Mouse (Mus musculus): ENCODE data around the gene Rgl2. TPM values are rescaled to one million over a fixed set of nuclear protein-coding genes. Genes with fewer than 3 reads are reported as not detected.
"Not testable (repeated sequence)": the region's sequence is repeated elsewhere in the genome, so short reads cannot be mapped to it uniquely, and the experiment has no call there.

The Rgl2 gene
- polyA plus RNA-seq, 1 experiment from 2014 or later: 28.2 TPM

GRCm38 (mm10) chr17:33892429-33892828 lies 36.9 kb upstream of the Rgl2 start:
- Histone ChIP-seq H3K36me3 (ENCODE audit: control insufficient read depth, insufficient read depth, low read length) (no peaks in the 10 kb centered on the region), H3K4me2 (replicated peaks; ENCODE audit: low read depth, low read length) (no peak overlapping the region)

DNA sequence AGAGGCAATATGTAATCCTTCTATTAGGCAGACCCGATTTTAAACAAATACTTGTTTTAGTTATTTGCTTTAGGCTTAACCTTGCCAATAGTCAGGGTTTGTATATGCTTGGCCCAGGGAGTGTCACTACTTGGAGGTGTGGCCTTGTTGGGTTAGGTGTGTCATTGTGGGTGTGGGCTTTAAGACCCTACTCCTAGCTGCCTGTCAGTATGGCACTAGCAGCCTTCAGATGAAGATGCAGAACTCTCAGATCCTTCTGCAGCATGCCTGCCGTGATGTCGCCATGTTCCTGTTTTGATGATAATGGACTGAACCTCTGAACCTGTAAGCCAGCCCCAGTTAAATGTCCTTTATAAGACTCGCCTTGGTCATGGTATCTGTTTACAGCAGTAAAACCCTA lies 36.3 kb upstream of the Rgl2 start:
- H3K9ac ChIP-seq (ENCODE audit: low read depth, low read length); H3K4me2 ChIP-seq (replicated peaks; ENCODE audit: low read depth, low read length); H3K27ac ChIP-seq (ENCODE audit: low read depth, low read length); H3K36me3 ChIP-seq (ENCODE audit: control insufficient read depth, insufficient read depth, low read length); ATAC-seq (ENCODE audit: low FRiP score, low TSS enrichment); H3K27me3 ChIP-seq (ENCODE audit: control insufficient read depth, insufficient read depth, low read length); H3K4me3 ChIP-seq (ENCODE audit: low read length); H3K9me3 ChIP-seq (ENCODE audit: control insufficient read depth, low read length); H3K4me1 ChIP-seq (ENCODE audit: control insufficient read depth, insufficient read depth, low read length): not testable (repeated sequence)
- WGBS: 83% methylated on average over 4 of the region's 4 CpGs

More at GRCm38 (mm10) chr17:33892429-33892828, 36.9 kb upstream of the Rgl2 start:
- H3K4me3 ChIP-seq (ENCODE audit: low read length): no peak overlapping the region
- WGBS: 23% methylated on average over 7 of the region's 7 CpGs
- H3K4me1 ChIP-seq (ENCODE audit: control insufficient read depth, insufficient read depth, low read length): no peaks in the 10 kb centered on the region
- no peak for ATAC-seq (ENCODE audit: low FRiP score, low TSS enrichment)
- H3K9me3 ChIP-seq (ENCODE audit: control insufficient read depth, low read length): no peaks in the 10 kb centered on the region
- no peak overlapping the region for H3K9ac ChIP-seq (ENCODE audit: low read depth, low read length)
- H3K27me3 ChIP-seq (ENCODE audit: control insufficient read depth, insufficient read depth, low read length): no peaks in the 10 kb centered on the region
- H3K27ac ChIP-seq (ENCODE audit: low read depth, low read length): no peak overlapping the region

- Histone ChIP-seq H3K36me3 (ENCODE audit: control insufficient read depth, insufficient read depth, low read length) (no peaks in the 10 kb centered on the region), H3K27me3 (ENCODE audit: control insufficient read depth, insufficient read depth, low read length) (no peaks in the 10 kb centered on the region), H3K9ac (ENCODE audit: low read depth, low read length) (no peak overlapping the region), H3K4me1 (ENCODE audit: control insufficient read depth, insufficient read depth, low read length) (no peaks in the 10 kb centered on the region), H3K9me3 (ENCODE audit: control insufficient read depth, low read length) (no peaks in the 10 kb centered on the region), H3K4me2 (replicated peaks; ENCODE audit: low read depth, low read length) (no peak overlapping the region), H3K27ac (ENCODE audit: low read depth, low read length) (no peak overlapping the region), H3K4me3 (ENCODE audit: low read length) (no peak overlapping the region)
- WGBS: 43% methylated on average over 6 of the region's 6 CpGs
- no peak for ATAC-seq (ENCODE audit: low FRiP score, low TSS enrichment)
Measured at GRCm38 (mm10) chr17:33897114-33897794, 32.1 kb upstream of the Rgl2 start.

- not testable (repeated sequence) for H3K9me3 ChIP-seq (ENCODE audit: control insufficient read depth, low read length); H3K36me3 ChIP-seq (ENCODE audit: control insufficient read depth, insufficient read depth, low read length); H3K27ac ChIP-seq (ENCODE audit: low read depth, low read length); H3K4me2 ChIP-seq (replicated peaks; ENCODE audit: low read depth, low read length); H3K4me1 ChIP-seq (ENCODE audit: control insufficient read depth, insufficient read depth, low read length); H3K27me3 ChIP-seq (ENCODE audit: control insufficient read depth, insufficient read depth, low read length); H3K4me3 ChIP-seq (ENCODE audit: low read length); ATAC-seq (ENCODE audit: low FRiP score, low TSS enrichment); H3K9ac ChIP-seq (ENCODE audit: low read depth, low read length)
- 82% methylated on average over 4 of the region's 4 CpGs for WGBS
Measured at GRCm38 (mm10) chr17:33898193-33898592, 31.1 kb upstream of the Rgl2 start.

- Histone ChIP-seq H3K9me3 (ENCODE audit: control insufficient read depth, low read length) (no peaks in the 10 kb centered on the region), H3K4me1 (ENCODE audit: control insufficient read depth, insufficient read depth, low read length) (no peaks in the 10 kb centered on the region), H3K36me3 (ENCODE audit: control insufficient read depth, insufficient read depth, low read length) (no peaks in the 10 kb centered on the region), H3K27ac (ENCODE audit: low read depth, low read length) (no peak overlapping the region), H3K27me3 (ENCODE audit: control insufficient read depth, insufficient read depth, low read length) (no peaks in the 10 kb centered on the region), H3K4me3 (ENCODE audit: low read length) (no peak overlapping the region), H3K4me2 (replicated peaks; ENCODE audit: low read depth, low read length) (no peak overlapping the region), H3K9ac (ENCODE audit: low read depth, low read length) (no peak overlapping the region)
- ATAC-seq (ENCODE audit: low FRiP score, low TSS enrichment): no peak
- WGBS: 84% methylated on average over 4 of the region's 4 CpGs
Measured at GRCm38 (mm10) chr17:33899642-33900041, 29.7 kb upstream of the Rgl2 start.

DNA sequence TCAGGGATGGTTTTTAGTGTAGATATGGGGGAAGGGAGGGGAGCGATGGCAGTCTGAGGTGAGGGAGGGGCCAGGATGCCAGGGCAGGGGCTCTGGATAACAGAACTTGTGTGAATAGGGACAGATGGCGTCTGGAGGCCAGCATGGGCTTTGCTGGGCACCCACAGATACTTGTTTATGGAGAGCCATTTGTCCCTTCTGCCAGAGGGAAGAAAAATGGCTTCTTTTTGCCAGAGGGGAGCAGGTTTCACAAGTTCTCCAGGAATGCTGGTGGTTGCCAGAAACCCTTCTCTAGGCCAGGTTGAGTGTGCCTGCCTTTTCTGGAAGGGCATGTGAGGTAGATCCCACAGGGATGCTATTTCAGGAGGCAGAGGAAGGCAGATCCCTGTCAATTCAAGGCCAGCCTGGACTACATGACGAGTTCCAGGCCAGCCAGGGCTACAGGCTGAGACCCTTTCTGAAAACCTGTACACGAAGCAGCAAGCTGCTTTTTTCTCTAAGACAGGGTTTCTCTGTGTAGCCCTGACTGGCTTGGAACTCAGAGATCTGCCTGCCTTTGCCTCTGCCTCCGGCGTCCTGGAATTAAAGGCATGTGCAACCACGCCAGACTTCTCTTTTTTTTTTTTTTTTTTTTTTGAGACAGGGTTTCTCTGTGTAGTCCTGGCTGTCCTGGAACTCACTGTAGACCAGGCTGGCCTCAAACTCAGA lies 28.9 kb upstream of the Rgl2 start:
- Histone ChIP-seq H3K4me3 (ENCODE audit: low read length) (no peak overlapping the region), H3K36me3 (ENCODE audit: control insufficient read depth, insufficient read depth, low read length) (no peaks in the 10 kb centered on the region), H3K4me1 (ENCODE audit: control insufficient read depth, insufficient read depth, low read length) (no peaks in the 10 kb centered on the region), H3K4me2 (replicated peaks; ENCODE audit: low read depth, low read length) (no peak overlapping the region), H3K27ac (ENCODE audit: low read depth, low read length) (no peak overlapping the region), H3K27me3 (ENCODE audit: control insufficient read depth, insufficient read depth, low read length) (no peaks in the 10 kb centered on the region), H3K9ac (ENCODE audit: low read depth, low read length) (no peak overlapping the region), H3K9me3 (ENCODE audit: control insufficient read depth, low read length) (no peaks in the 10 kb centered on the region)
- no peak for ATAC-seq (ENCODE audit: low FRiP score, low TSS enrichment)
- WGBS: 61% methylated on average over 7 of the region's 7 CpGs

GRCm38 (mm10) chr17:33900989-33901314 lies 28.4 kb upstream of the Rgl2 start:
- no peak for ATAC-seq (ENCODE audit: low FRiP score, low TSS enrichment)
- Histone ChIP-seq H3K27ac (ENCODE audit: low read depth, low read length) (no peak overlapping the region), H3K9ac (ENCODE audit: low read depth, low read length) (no peak overlapping the region), H3K27me3 (ENCODE audit: control insufficient read depth, insufficient read depth, low read length) (no peaks in the 10 kb centered on the region), H3K4me3 (ENCODE audit: low read length) (no peak overlapping the region), H3K4me1 (ENCODE audit: control insufficient read depth, insufficient read depth, low read length) (no peaks in the 10 kb centered on the region), H3K4me2 (replicated peaks; ENCODE audit: low read depth, low read length) (no peak overlapping the region), H3K9me3 (ENCODE audit: control insufficient read depth, low read length) (no peaks in the 10 kb centered on the region), H3K36me3 (ENCODE audit: control insufficient read depth, insufficient read depth, low read length) (no peaks in the 10 kb centered on the region)
- WGBS: 89% methylated on average over 4 of the region's 4 CpGs

- Histone ChIP-seq H3K4me2 (replicated peaks; ENCODE audit: low read depth, low read length) (no peak overlapping the region), H3K36me3 (ENCODE audit: control insufficient read depth, insufficient read depth, low read length) (no peaks in the 10 kb centered on the region), H3K4me3 (ENCODE audit: low read length) (no peak overlapping the region), H3K9me3 (ENCODE audit: control insufficient read depth, low read length) (no peaks in the 10 kb centered on the region), H3K27ac (ENCODE audit: low read depth, low read length) (no peak overlapping the region), H3K4me1 (ENCODE audit: control insufficient read depth, insufficient read depth, low read length) (no peaks in the 10 kb centered on the region), H3K9ac (ENCODE audit: low read depth, low read length) (no peak overlapping the region), H3K27me3 (ENCODE audit: control insufficient read depth, insufficient read depth, low read length) (no peaks in the 10 kb centered on the region)
- no peak for ATAC-seq (ENCODE audit: low FRiP score, low TSS enrichment)
- 66% methylated on average over 4 of the region's 4 CpGs for WGBS
Measured at GRCm38 (mm10) chr17:33901653-33902052, 27.7 kb upstream of the Rgl2 start.

- Histone ChIP-seq H3K27me3 (ENCODE audit: control insufficient read depth, insufficient read depth, low read length) (no peaks in the 10 kb centered on the region), H3K27ac (ENCODE audit: low read depth, low read length) (no peak overlapping the region), H3K9ac (ENCODE audit: low read depth, low read length) (no peak overlapping the region), H3K4me3 (ENCODE audit: low read length) (no peak overlapping the region), H3K9me3 (ENCODE audit: control insufficient read depth, low read length) (no peaks in the 10 kb centered on the region), H3K4me1 (ENCODE audit: control insufficient read depth, insufficient read depth, low read length) (no peaks in the 10 kb centered on the region), H3K36me3 (ENCODE audit: control insufficient read depth, insufficient read depth, low read length) (no peaks in the 10 kb centered on the region), H3K4me2 (replicated peaks; ENCODE audit: low read depth, low read length) (no peak overlapping the region)
- ATAC-seq (ENCODE audit: low FRiP score, low TSS enrichment): no peak
- 20% methylated on average over 4 of the region's 4 CpGs for WGBS
Measured at GRCm38 (mm10) chr17:33902079-33902478, 27.3 kb upstream of the Rgl2 start.
